Comparison of ENCODE assay signal across 7 mouse cellular contexts in genomic region chr9:110997245-110997644, GRCm38 (mm10). TPM values are rescaled to one million over a fixed set of nuclear protein-coding genes. Genes with fewer than 3 reads are reported as not detected.
DNase-seq lines count a peak whose midpoint lies in the region; ATAC-seq and TF ChIP-seq lines count a peak whose summit lies in the region.

No protein-coding gene starts in this region.

- peak; percentile 99 for TF ChIP-seq CTCF in E14TG2a.4 (conservative IDR thresholded peaks at IDR 0.05; ENCODE audit: low read length)
- peak; percentile 97 for TF ChIP-seq CTCF in layer of hippocampus, adult 2 months (conservative IDR thresholded peaks at IDR 0.05)

- 2% methylated on average over 5 of the region's 5 CpGs for WGBS in lung, embryonic 16.5 days

- DNase-seq in T-cell, adult 2 months (ENCODE audit: low spot score) = peak; percentile 83
- peak; percentile 78 to 87 for DNase-seq in cerebellum, postnatal 10 days
- peak; percentile 51 to 74 for DNase-seq in gastrocnemius, postnatal 4 days (ENCODE audit: low spot score in 2 of 2)
- DNase-seq in layer of hippocampus, adult 2 months (ENCODE audit: low spot score in 2 of 2) = peak; percentile 65 to 79
- peak; percentile 60 for DNase-seq in right cerebral cortex, postnatal 25 days

- no peaks in the 10 kb centered on the region for H3K27me3 ChIP-seq in E14TG2a.4 (ENCODE audit: insufficient read depth, low read length)
- no peaks in the 10 kb centered on the region for H3K27me3 ChIP-seq in lung, embryonic 16.5 days (ENCODE audit: control insufficient read depth, insufficient read depth, low read depth, low read length)

- H3K4me1 ChIP-seq in E14TG2a.4 (replicated peaks; ENCODE audit: low read depth, low read length) = peaks cover 40% of the 10 kb centered on the region
- H3K4me1 ChIP-seq in lung, embryonic 16.5 days (replicated peaks; ENCODE audit: control insufficient read depth, insufficient read depth, low read length) = peaks cover 6% of the 10 kb centered on the region; the same call in 1 of the 2 replicates

- H3K9ac ChIP-seq in lung, embryonic 16.5 days (ENCODE audit: low read length) = peak overlapping the region; percentile 37; the same call in 1 of the 2 replicates

- H3K36me3 ChIP-seq in E14TG2a.4 (ENCODE audit: insufficient read depth, low read length) = no peaks in the 10 kb centered on the region
- H3K36me3 ChIP-seq in lung, embryonic 16.5 days (ENCODE audit: control insufficient read depth, insufficient read depth, low read length) = no peaks in the 10 kb centered on the region

- H3K4me3 ChIP-seq in E14TG2a.4 (replicated peaks; ENCODE audit: low read length) = no peak overlapping the region
- H3K4me3 ChIP-seq in layer of hippocampus, adult 2 months = no peak overlapping the region
- no peak overlapping the region for H3K4me3 ChIP-seq in lung, embryonic 16.5 days (ENCODE audit: low read length)

- no peak overlapping the region for H3K4me2 ChIP-seq in lung, embryonic 16.5 days (ENCODE audit: low read depth, low read length)

- no peaks in the 10 kb centered on the region for H3K9me3 ChIP-seq in E14TG2a.4 (ENCODE audit: low read length)
- no peaks in the 10 kb centered on the region for H3K9me3 ChIP-seq in lung, embryonic 16.5 days (ENCODE audit: control insufficient read depth, low read length)

- ATAC-seq in lung, embryonic 16.5 days (ENCODE audit: low read depth) = 0 out of 2 replicates have a peak, but pooled peaks have one; percentile 42

- no peak overlapping the region for H3K27ac ChIP-seq in layer of hippocampus, adult 2 months
- no peak overlapping the region for H3K27ac ChIP-seq in lung, embryonic 16.5 days (ENCODE audit: low read length)

RNA-seq across cellular contexts. Expression of gene Rtp3, which starts 6.9 kb away (rescaled TPM):
- 1 to 10 TPM in 1 of 2 experiments, under 1 TPM in 1; 0.93 to 1.1 TPM for total RNA-seq in gastrocnemius, postnatal 4 days (2021)
- under 1 TPM; 0.59 TPM for total RNA-seq in layer of hippocampus, adult 2 months (2021)
- polyA plus RNA-seq in lung, embryonic 16.5 days (2015; fragmentation: Nextera tagmentation; extraction: Ambion mirVana) = 1.4 and 1.9 TPM in 2 replicates

RNA-seq across cellular contexts. Expression of gene Ltf, which starts 21.8 kb away (rescaled TPM):
- total RNA-seq in gastrocnemius, postnatal 4 days (2021) = 1 to 10 TPM; 1.2 to 3.6 TPM
- total RNA-seq in layer of hippocampus, adult 2 months (2021) = not detected
- polyA plus RNA-seq in lung, embryonic 16.5 days (2015; fragmentation: Nextera tagmentation; extraction: Ambion mirVana) = 3.2 and 5.4 TPM in 2 replicates

RNA-seq across cellular contexts. Expression of gene Lrrc2, which starts 45.9 kb away (rescaled TPM):
- 10 to 100 TPM in 1 of 2 experiments, 1 to 10 TPM in 1; 8.8 to 13.3 TPM for total RNA-seq in gastrocnemius, postnatal 4 days (2021)
- total RNA-seq in layer of hippocampus, adult 2 months (2021) = 1 to 10 TPM; 1.5 to 3.5 TPM
- polyA plus RNA-seq in lung, embryonic 16.5 days (2015; fragmentation: Nextera tagmentation; extraction: Ambion mirVana) = 0.83 and 1.1 TPM in 2 replicates

RNA-seq across cellular contexts. Expression of gene Tdgf1, which starts 51.3 kb away (rescaled TPM):
- not detected for total RNA-seq in gastrocnemius, postnatal 4 days (2021)
- under 1 TPM; 0.49 TPM for total RNA-seq in layer of hippocampus, adult 2 months (2021)
- not detected in 2 replicates for polyA plus RNA-seq in lung, embryonic 16.5 days (2015; fragmentation: Nextera tagmentation; extraction: Ambion mirVana)
